Mouse (Mus musculus): Measurements from ENCODE around the gene Olfml2a.
A peak's percentile ranks its signal among the peaks of the same experiment; 100 is the strongest.
"Not testable (repeated sequence)": the region's sequence is repeated elsewhere in the genome, so short reads cannot be mapped to it uniquely, and the experiment has no call there.

Gene Olfml2a

GRCm38 (mm10) chr2:38986580-38986979 lies 54.8 kb downstream of the Olfml2a start:
- no peak for DNase-seq (ENCODE audit: low read depth, low spot score)

DNA sequence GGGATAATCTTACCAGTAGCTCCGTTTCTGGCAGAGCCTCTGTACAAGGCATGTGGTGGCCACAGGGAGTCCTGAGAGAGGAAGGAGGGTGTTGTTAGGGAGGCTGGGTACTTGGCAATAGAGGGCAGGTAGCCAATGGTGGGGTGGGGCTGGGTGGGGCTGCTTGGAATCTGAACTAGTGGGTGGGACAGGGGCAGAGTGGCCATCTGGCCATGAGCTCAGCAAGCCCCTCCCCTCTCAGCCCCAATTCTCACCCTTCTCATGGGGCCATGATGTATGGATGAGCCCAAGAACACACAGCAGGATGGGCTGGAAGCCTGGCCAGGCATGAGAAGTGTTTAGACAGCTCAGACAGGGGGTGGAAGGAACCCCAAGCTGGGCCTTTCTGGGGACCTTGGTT lies 55.6 kb downstream of the Olfml2a start:
- DNase-seq (ENCODE audit: low read depth, low spot score): no peak

DNA sequence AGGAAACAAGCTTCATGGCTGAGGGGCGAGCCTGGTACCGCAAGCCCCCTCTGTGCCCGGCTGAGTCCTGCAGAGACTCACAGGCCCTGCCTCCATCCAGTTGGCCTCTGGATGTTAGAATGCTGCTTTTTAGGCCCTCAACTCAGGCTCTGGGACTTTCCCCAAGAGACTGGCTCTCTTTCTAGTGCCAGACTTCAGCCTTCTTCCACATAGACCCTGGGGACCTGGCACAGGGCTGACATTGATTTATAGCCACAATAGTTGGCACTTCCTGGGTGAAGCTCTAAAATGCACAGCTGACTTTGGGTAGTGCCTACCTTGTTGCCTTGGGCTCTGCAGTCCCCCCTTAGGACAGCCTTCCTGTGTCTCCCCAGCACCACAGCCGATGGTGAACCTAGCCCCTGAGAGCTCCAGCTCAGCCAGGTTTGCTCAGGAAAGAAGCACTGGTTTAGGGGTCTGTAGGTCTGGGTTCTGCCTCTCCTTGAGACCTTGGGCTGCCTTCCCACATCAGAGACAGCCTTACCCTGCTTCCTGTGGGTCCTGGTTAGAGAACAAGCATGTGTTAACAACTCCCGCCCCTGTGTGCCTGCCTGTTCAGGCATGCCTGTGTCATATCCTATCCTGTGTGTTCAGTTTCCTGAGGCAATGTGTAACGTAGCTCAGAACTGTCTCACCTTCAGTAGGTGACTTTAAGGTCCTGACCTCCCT lies 56.2 kb downstream of the Olfml2a start:
- DNase-seq (ENCODE audit: low read depth, low spot score): peak; percentile 59

DNA sequence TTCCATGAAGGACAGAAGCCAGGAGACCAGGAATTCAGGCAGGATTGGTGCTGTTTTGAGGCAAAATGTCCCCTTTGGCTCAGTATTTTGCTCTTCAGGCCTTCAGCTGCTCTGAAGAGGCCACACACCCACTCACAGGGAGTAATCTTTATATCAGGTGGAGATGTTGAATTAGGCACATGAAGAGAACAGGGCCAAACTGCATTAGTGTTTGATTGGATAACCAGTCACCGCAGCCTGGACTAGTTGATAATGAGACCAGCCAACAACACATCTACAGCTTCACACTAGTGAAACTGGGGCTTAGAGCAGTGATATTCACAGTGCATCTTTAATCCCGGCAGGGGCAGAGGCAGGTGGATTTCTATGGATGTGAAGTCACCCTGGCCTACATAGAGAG lies 57.2 kb downstream of the Olfml2a start:
- no peak for DNase-seq (ENCODE audit: low read depth, low spot score)

DNA sequence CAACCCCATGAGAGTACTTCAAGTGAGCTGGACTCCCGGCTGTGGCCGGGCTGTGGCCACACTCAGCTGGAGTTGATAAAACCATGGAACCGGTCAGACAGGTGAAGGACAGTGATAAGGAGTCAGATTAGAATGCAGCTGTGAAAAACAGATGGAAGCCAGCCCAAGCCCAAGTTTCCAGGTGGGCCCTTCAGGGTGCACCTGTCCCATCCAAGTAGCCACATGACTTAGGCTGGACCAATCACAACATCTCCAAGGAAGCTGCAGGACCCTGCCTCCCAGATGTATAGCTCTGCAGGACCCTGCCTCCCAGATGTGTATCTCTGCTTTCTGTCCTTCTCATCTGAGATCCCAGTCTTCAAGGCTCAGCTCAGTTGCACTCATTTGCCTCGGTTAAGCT lies 60.2 kb downstream of the Olfml2a start:
- DNase-seq (ENCODE audit: low read depth, low spot score): no peak

DNA sequence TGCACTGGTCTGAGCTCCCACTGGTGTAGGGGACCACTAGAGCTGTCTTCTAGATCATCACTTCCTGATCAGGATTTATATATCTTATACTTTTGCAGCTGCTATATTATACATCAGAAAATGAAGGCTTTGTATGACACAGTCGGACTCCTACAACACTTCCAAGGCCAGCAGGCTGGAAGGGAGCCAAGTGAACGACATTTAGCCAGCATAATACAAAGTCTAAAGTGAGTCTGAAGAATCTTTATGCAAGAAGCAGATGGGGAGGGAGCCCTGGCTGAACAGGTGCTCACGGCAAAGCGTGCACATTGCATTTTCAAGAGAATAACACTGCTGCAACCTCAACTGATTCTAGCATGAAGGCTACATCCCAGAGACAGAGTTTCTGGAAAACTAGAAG lies 60.7 kb downstream of the Olfml2a start:
- DNase-seq (ENCODE audit: low read depth, low spot score): no peak

GRCm38 (mm10) chr2:38997386-38998374 lies 65.9 kb downstream of the Olfml2a start, which contains the start of gene Wdr38:
Gene Wdr38 (plus strand): TSS chr2:38997476.
- DNase-seq (ENCODE audit: low read depth, low spot score): peak; percentile 88

DNA sequence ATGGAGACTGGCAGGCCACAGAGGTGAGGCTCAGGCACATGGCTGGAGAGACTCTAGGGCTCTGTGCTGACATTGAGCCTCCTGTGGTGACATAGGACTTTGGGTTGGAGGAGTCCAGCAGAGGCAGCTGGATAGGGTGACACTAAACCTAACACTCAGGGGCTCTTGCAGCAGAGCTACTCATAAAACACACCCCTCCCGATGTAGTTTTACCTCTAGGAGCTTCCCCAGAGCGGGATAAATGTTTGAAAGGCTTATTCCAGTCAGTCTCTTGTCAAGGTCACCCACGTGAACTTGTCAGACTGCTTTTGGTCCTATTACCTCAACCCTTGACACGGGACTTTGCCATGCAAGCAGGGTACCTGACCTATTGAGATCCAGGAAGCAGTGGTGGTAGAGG lies 67.6 kb downstream of the Olfml2a start:
- DNase-seq (ENCODE audit: low read depth, low spot score): no peak

- no peak for DNase-seq (ENCODE audit: low read depth, low spot score)
Measured at GRCm38 (mm10) chr2:38999910-39000586, 68.3 kb downstream of the Olfml2a start.

DNA sequence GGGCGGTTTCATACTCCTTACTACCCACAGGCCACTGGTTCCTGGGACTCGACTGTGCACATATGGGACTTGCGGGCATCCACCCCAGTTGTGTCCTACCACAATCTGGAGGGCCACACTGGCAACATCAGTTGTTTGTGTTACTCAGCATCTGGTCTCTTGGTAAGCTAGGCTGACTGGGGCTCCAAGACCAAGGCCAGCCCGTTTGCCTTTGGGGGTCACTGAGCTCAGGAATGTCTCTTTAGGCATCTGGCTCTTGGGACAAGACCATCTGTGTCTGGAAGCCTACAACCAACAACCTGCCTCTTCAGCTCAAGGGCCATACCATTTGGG lies 68.8 kb downstream of the Olfml2a start:
- no peak for DNase-seq (ENCODE audit: low read depth, low spot score)

DNA sequence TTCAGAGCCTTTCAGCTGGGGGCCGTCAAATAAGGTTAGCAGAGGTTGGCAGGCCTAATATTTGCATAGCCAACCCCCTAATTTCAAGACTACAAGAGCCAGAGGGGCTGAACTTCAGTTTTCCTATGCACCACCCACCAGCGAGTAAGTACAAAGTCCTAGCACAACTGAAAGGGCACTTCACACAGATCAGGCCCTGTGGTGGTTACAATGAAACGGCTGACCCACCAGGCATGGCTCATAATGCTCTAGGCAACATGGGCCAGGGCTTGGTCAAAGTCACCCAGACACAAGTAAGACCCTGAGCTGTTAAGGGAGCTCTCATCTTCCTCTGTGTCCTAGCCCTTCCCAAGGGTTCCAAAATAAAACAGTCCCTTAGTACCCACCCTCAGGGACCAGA lies 70.1 kb downstream of the Olfml2a start:
- no peak for DNase-seq (ENCODE audit: low read depth, low spot score)

DNA sequence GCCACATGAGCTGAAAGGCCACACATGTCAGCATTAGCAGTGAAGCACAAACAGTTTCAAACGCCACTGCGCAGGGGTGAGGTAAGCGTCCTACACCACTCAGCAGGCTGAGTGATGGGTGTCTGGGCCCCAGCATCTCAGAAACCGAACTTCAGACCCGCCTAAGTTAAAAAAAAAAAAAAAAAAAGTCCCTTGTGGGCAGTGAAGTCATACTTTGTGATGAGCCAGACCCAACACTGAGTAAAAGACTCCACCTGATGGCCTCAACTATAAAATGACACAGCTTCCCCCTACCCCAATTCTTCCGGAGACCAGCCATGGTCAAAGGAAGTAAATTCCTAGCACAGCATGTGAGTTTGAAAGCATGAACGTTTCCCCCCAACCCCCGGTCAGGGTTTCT lies 71.3 kb downstream of the Olfml2a start:
- no peak for DNase-seq (ENCODE audit: low read depth, low spot score)

DNA sequence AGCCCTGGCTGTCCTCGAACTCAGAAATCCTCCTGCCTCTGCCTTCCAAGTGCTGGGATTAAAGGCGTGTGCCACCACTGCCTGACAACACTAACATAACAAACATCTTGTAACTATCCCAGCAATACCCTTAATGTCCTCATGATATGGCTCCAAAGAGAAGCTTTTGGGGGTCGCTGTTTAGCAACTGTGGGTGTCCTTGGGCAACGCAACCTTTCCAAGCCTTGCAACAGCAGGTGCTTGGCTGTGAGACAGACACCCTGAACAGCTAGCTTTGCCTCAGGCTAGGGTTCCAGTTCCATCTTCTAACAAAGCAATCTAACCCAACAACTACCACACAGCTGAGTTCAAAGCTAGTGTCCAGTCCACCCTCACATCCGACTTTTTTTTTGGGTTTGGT lies 71.7 kb downstream of the Olfml2a start:
- no peak for DNase-seq (ENCODE audit: low read depth, low spot score)

DNA sequence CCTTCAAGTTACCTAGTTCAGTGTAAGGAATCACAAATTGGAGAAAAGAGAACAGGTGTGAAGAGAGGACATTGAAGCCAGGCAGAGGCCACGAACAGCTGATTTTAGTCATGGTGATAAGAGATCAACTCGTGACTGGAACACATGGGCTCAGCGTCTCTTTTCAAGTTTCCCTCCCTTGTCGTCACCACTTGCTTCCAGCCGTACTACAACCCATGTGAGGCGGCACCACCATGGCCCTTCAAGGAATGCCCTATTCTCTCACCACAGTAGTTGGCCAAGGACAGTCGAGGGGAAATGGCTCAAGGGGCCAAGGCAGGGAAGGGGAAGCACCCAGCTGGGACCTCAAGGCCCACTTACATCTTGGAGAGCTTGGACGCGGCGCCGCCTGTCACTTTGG lies 72.6 kb downstream of the Olfml2a start:
- DNase-seq (ENCODE audit: low read depth, low spot score): peak; percentile 74

DNA sequence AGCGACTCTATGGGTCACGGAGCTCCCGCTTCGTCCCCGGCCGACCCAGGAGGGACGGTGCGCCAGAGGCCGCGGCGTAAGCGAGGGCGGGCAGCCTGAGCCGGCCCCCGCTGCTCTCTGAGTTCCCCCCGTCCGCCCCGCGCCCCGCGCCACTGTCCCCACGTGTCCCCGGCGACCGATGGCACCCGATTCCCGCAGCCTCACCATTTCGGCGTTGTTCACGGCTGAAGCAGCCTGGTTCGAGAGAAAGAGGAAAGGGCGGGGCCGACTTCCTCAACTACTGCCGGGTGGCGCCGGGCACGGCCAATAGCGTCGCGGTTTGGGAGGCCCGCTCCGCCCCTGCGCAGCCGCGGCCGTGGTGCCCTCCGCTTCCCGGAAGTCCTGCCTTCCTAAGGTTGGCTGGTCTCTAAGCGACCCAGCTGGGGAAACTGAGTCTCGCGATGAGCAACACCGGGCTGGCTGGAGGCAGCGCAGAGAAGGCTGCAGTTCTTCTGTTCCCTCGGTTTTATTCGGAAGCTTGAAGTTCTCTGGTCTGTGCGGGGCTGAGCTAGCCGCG lies 73.2 kb downstream of the Olfml2a start, which contains the start of gene Arpc5l:
Gene Arpc5l (plus strand): TSS at position 469 of the 556 bp plus-strand sequence.
- DNase-seq (ENCODE audit: low read depth, low spot score): peak; percentile 93

DNA sequence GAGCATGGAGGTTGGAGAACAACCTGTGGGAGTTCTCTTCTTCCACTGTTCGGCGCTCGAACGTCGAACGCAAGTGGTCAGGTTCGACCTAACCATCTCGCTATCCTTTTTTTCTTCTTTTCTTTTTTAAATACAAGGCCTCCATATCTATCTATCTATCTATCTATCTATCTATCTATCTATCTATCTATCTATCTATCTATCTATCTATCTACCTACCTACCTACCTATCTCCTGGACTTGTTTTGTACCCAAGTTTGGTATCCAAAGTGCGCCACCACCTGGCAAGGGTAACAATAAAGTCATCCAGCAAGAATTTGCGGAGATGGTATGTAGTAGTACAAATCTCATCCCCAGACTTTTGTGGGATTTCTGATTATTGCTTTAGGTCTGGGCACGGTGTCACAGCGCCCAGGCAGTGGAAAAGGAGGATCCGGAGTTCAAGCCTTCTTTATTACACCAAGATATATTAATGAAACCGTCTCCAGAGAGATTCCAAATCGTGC lies 73.8 kb downstream of the Olfml2a start, which contains the start of gene Rpl35:
Gene Rpl35 (minus strand): TSS at position 51 of the 506 bp plus-strand sequence.
- DNase-seq (ENCODE audit: low read depth, low spot score): peak; percentile 70

DNA sequence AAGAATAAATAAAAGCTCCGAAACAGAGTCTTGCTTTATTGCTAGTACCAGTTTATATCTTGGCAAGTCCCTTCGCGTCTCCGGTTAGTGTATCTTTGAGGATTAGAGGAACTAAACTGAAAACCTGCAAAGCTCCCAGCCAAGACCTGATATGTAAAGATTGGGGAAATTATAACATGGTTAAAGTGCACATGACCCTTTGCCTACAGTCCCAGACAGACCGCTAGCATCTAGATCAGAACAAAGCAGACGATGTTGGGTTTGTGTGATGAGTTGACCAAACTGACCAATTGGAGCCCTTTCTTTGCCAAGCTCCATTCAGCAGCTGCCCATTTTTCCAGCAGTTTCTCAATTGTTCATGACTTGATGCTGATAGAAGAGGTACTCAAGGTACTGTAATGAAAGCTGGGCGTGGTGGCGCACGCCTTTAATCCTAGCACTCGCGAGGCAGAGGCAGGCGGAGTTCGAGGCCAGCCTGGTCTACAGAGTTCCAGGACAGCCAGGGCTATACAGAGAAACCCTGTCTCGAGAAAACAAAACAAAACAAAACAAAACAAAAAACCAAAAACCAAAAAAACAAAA lies 74.5 kb downstream of the Olfml2a start:
- no peak for DNase-seq (ENCODE audit: low read depth, low spot score)

DNA sequence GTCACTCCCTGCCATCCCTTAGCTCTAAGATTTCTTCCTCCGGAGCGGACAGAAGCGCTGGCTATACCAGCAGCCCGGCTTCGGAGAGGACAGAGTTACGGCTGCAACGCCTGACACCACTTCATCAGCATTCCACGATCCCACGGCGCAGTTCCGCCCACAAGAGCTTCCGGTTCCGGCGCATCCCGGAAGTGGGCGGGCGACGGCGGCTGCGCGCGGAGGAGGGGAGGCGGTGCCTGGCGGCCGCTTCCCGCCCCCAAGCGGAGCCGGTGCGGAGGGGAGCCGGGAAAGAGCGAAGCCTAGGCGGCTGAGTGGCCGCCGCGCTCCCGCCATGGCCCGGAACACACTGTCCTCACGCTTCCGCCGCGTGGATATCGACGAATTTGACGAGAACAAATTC lies 76.1 kb downstream of the Olfml2a start:
- DNase-seq (ENCODE audit: low read depth, low spot score): peak; percentile 94

GRCm38 (mm10) chr2:39008350-39008851 lies 76.6 kb downstream of the Olfml2a start:
- DNase-seq (ENCODE audit: low read depth, low spot score): peak; percentile 56

GRCm38 (mm10) chr2:39008954-39009365 lies 77.2 kb downstream of the Olfml2a start:
- peak; percentile 87 for DNase-seq (ENCODE audit: low read depth, low spot score)

DNA sequence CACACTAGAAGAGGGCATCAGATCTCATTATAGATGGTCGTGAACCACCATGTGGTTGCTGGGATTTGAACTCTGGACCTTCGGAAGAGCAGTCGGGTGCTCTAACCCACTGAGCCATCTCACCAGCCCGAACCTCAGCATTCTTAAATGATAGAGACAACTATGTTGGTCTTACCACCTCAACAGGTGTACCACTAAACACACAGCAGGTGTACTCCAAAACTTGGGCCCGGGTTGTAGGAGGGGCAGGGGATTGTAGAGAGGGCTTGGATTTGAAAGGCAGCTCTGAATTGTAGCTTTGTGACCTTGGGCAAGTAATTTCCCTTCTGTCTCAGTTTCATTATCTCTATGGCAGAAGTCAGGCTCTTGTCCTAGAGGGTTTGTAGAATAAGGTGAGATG lies 78.4 kb downstream of the Olfml2a start:
- DNase-seq (ENCODE audit: low read depth, low spot score): not testable (repeated sequence)
